Mouse (Mus musculus) forebrain, embryonic 12.5 days (tissue): ENCODE results near the gene Frrs1. TPM values are rescaled to one million over a fixed set of nuclear protein-coding genes. Genes with fewer than 3 reads are reported as not detected.

Experiments
- ATAC-seq: fragments of 200-750 bp; cut with Nextera tagmentation; 2 replicates; pipeline ENCODE4 v1.8.0; 2017; ENCODE audit warnings: moderate TSS enrichment; ENCODE audit not compliant: low FRiP score
- H3K27ac ChIP-seq: fragments of 300-500 bp; sonication (generic); 2 replicates; pipeline ENCODE4 v1.5.1; 2016; ENCODE audit warnings: mild to moderate bottlenecking
- H3K27me3 ChIP-seq: fragments of 300-500 bp; sonication (generic); 2 replicates; pipeline ENCODE4 v1.6.1; 2016; ENCODE audit warnings: mild to moderate bottlenecking
- H3K36me3 ChIP-seq: fragments of 300-500 bp; sonication (generic); replicated peaks from 2 replicates; pipeline ENCODE4 v1.6.1; 2016; ENCODE audit warnings: mild to moderate bottlenecking
- H3K4me1 ChIP-seq: fragments of 300-500 bp; sonication (generic); 2 replicates; pipeline ENCODE4 v1.6.1; 2016
- H3K4me2 ChIP-seq: fragments of 300-500 bp; sonication (generic); 2 replicates; pipeline ENCODE4 v1.6.1; 2016; ENCODE audit warnings: mild to moderate bottlenecking, moderate library complexity
- H3K4me3 ChIP-seq: fragments of 300-500 bp; sonication (generic); replicated peaks from 2 replicates; pipeline ENCODE4 v1.5.1; 2016; ENCODE audit warnings: mild to moderate bottlenecking
- H3K9ac ChIP-seq: fragments of 300-500 bp; sonication (generic); 2 replicates; pipeline ENCODE4 v1.6.1; 2016; ENCODE audit warnings: mild to moderate bottlenecking
- H3K9me3 ChIP-seq: fragments of 300-500 bp; sonication (generic); 2 replicates; pipeline ENCODE4 v1.6.1; 2016
- WGBS: fragments of 180-500 bp; shearing (Covaris S2); methylation state at CpG from one replicate; pipeline ENCODE4 v1.1.7; 2016; 5-methylcytosine and 5-hydroxymethylcytosine counted together
- polyA plus RNA-seq: library from polyadenylated mRNA; unstranded; fragments of >200 nt; fragmentation: Nextera tagmentation; extraction: Ambion mirVana; gene quantifications from 2 replicates; pipeline ENCODE4 v1.2.1, GENCODE M21; 2016

Frrs1 gene
- polyA plus RNA-seq, 1 experiment from 2014 or later, result 6.5 TPM

DNA sequence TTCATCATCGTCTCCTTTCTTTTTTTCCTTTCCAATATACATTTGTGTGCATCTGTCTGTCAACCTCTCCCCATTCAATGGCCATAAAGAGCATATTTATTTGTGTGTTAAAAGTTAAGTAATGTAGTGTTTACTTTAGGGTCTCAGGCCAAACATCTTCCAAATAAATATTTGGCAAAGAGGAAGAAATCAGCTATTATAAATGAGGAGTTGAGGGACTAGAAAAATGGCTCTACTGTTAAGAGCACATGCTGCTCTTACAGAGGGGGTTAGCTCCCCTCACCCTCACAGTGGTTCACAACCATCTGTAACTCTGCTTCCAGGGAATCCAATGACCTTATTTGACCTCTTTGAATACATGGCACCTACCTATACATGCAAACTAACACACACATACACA lies 73.9 kb downstream of the Frrs1 start:
- H3K9me3 ChIP-seq, result no peaks in the 10 kb centered on the region
- ATAC-seq, result no peak
- H3K9ac ChIP-seq, result no peak overlapping the region
- H3K4me2 ChIP-seq, result no peak overlapping the region
- no peaks in the 10 kb centered on the region for H3K4me1 ChIP-seq
- H3K4me3 ChIP-seq, result no peak overlapping the region
- WGBS, result 84% methylated on average over 1 of the region's 1 CpGs
- H3K27ac ChIP-seq, result no peak overlapping the region
- no peaks in the 10 kb centered on the region for H3K27me3 ChIP-seq
- no peaks in the 10 kb centered on the region for H3K36me3 ChIP-seq

DNA sequence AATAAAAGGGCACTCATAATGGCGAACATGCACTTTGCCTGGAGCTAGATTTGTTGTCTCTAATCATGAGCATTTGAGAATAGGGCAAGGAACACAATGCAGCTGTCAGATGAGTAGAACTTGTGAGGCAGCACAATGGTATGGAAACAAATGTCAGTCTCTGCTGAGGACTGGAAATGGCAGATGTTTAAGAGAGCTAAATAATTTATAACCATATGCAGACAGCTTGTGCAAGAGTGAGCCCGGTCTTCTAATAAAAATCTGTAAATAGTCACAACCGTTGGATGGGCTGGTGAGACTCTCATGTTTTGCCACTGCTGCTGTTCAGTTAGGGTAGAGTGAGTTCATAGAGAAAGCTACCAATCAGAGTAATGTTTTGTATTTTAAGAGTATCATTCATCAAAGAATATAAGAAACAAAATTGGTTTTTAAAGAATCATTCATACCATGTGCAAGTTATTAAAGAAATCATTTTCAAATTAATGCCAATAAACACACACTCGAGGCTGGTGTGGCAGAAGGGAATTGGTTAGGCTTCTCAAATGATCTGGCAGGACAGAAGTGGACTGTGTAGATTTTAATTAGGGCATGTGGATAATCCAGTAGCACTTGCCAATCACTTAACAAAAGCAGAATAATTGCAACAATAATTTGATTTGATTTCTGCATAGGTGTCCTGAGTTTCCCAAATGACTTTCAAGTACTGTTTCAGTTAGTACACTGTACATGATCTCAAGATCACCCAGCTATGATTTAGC lies 77.8 kb downstream of the Frrs1 start:
- H3K27me3 ChIP-seq, result no peaks in the 10 kb centered on the region
- no peaks in the 10 kb centered on the region for H3K9me3 ChIP-seq
- H3K4me2 ChIP-seq, result no peak overlapping the region
- H3K36me3 ChIP-seq, result no peaks in the 10 kb centered on the region
- H3K27ac ChIP-seq, result no peak overlapping the region
- no peak overlapping the region for H3K4me3 ChIP-seq
- 60% methylated on average over 4 of the region's 4 CpGs for WGBS
- H3K9ac ChIP-seq, result no peak overlapping the region
- no peak for ATAC-seq
- no peaks in the 10 kb centered on the region for H3K4me1 ChIP-seq

- Histone ChIP-seq H3K36me3 (no peaks in the 10 kb centered on the region), H3K9me3 (no peaks in the 10 kb centered on the region), H3K27ac (no peak overlapping the region), H3K9ac (no peak overlapping the region), H3K4me1 (0 out of 2 replicates have a peak, but pooled peaks cover 3% of the 10 kb centered on the region), H3K4me2 (no peak overlapping the region), H3K4me3 (no peak overlapping the region), H3K27me3 (no peaks in the 10 kb centered on the region)
- 78% methylated on average over 10 of the region's 10 CpGs for WGBS
- ATAC-seq, result no peak
These were observed 81.7 kb downstream of the Frrs1 start for GRCm38 (mm10) chr3:116940804-116941558.

- H3K27me3 ChIP-seq, result no peaks in the 10 kb centered on the region
- H3K9me3 ChIP-seq, result no peaks in the 10 kb centered on the region
- H3K36me3 ChIP-seq, result no peaks in the 10 kb centered on the region
- H3K4me3 ChIP-seq, result no peak overlapping the region
- 0 out of 2 replicates have a peak, but pooled peaks cover 3% of the 10 kb centered on the region for H3K4me1 ChIP-seq
- no peak overlapping the region for H3K4me2 ChIP-seq
- H3K27ac ChIP-seq, result no peak overlapping the region
- WGBS, result 87% methylated on average over 1 of the region's 1 CpGs
- no peak overlapping the region for H3K9ac ChIP-seq
- no peak for ATAC-seq
These were observed 82.4 kb downstream of the Frrs1 start for GRCm38 (mm10) chr3:116941559-116942117.

GRCm38 (mm10) chr3:116942751-116943150 lies 83.5 kb downstream of the Frrs1 start:
- Histone ChIP-seq H3K27ac (no peak overlapping the region), H3K27me3 (no peaks in the 10 kb centered on the region), H3K9ac (no peak overlapping the region), H3K9me3 (no peaks in the 10 kb centered on the region), H3K4me3 (no peak overlapping the region), H3K4me1 (0 out of 2 replicates have a peak, but pooled peaks cover 3% of the 10 kb centered on the region), H3K36me3 (no peaks in the 10 kb centered on the region), H3K4me2 (no peak overlapping the region)
- 81% methylated on average over 6 of the region's 6 CpGs for WGBS
- no peak for ATAC-seq

GRCm38 (mm10) chr3:116943422-116943821 lies 84.2 kb downstream of the Frrs1 start:
- WGBS, result 91% methylated on average over 4 of the region's 4 CpGs
- H3K27me3 ChIP-seq, result no peaks in the 10 kb centered on the region
- no peaks in the 10 kb centered on the region for H3K9me3 ChIP-seq
- H3K4me2 ChIP-seq, result no peak overlapping the region
- ATAC-seq, result no peak
- no peak overlapping the region for H3K4me3 ChIP-seq
- no peak overlapping the region for H3K9ac ChIP-seq
- no peak overlapping the region for H3K27ac ChIP-seq
- H3K36me3 ChIP-seq, result no peaks in the 10 kb centered on the region
- 0 out of 2 replicates have a peak, but pooled peaks cover 3% of the 10 kb centered on the region for H3K4me1 ChIP-seq

GRCm38 (mm10) chr3:116946476-116946875 lies 87.2 kb downstream of the Frrs1 start:
- WGBS, result 90% methylated on average over 4 of the region's 4 CpGs

GRCm38 (mm10) chr3:116950665-116951115 lies 91.4 kb downstream of the Frrs1 start:
- H3K27me3 ChIP-seq, result no peaks in the 10 kb centered on the region
- H3K9ac ChIP-seq, result no peak overlapping the region
- no peaks in the 10 kb centered on the region for H3K36me3 ChIP-seq
- no peak overlapping the region for H3K4me2 ChIP-seq
- ATAC-seq, result no peak
- H3K4me3 ChIP-seq, result no peak overlapping the region
- H3K4me1 ChIP-seq, result no peaks in the 10 kb centered on the region
- 88% methylated on average over 6 of the region's 6 CpGs for WGBS
- no peak overlapping the region for H3K27ac ChIP-seq
- H3K9me3 ChIP-seq, result no peaks in the 10 kb centered on the region

More at GRCm38 (mm10) chr3:116946476-116946875, 87.2 kb downstream of the Frrs1 start:
- ATAC-seq, result no peak
- no peaks in the 10 kb centered on the region for H3K36me3 ChIP-seq
- no peak overlapping the region for H3K4me3 ChIP-seq
- H3K27me3 ChIP-seq, result no peaks in the 10 kb centered on the region
- H3K9me3 ChIP-seq, result no peaks in the 10 kb centered on the region
- no peak overlapping the region for H3K27ac ChIP-seq
- H3K4me1 ChIP-seq, result 0 out of 2 replicates have a peak, but pooled peaks cover 3% of the 10 kb centered on the region
- no peak overlapping the region for H3K4me2 ChIP-seq
- H3K9ac ChIP-seq, result no peak overlapping the region

DNA sequence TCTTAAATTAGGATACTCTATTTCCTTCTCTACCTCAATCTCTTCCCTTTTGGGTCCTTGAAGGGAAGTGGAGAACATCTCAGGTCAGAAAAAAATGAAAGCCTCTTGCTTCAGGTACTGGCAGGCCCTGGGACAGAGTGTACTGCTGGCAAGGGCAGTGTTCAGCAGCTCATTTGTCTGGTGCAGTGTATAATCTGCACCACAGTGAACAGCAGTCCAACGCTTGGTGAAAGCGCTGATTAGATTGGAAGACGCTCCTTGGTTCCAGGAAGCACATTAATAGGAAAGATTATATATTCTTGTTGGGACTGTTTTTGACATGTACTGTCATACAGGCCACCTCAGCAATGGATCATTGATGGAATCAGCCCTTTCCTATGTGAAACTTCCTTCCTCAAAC lies 92.2 kb downstream of the Frrs1 start:
- Histone ChIP-seq H3K9ac (no peak overlapping the region), H3K27ac (no peak overlapping the region), H3K4me1 (no peaks in the 10 kb centered on the region), H3K36me3 (no peaks in the 10 kb centered on the region), H3K9me3 (no peaks in the 10 kb centered on the region), H3K27me3 (no peaks in the 10 kb centered on the region), H3K4me2 (no peak overlapping the region), H3K4me3 (no peak overlapping the region)
- 94% methylated on average over 3 of the region's 3 CpGs for WGBS
- no peak for ATAC-seq

DNA sequence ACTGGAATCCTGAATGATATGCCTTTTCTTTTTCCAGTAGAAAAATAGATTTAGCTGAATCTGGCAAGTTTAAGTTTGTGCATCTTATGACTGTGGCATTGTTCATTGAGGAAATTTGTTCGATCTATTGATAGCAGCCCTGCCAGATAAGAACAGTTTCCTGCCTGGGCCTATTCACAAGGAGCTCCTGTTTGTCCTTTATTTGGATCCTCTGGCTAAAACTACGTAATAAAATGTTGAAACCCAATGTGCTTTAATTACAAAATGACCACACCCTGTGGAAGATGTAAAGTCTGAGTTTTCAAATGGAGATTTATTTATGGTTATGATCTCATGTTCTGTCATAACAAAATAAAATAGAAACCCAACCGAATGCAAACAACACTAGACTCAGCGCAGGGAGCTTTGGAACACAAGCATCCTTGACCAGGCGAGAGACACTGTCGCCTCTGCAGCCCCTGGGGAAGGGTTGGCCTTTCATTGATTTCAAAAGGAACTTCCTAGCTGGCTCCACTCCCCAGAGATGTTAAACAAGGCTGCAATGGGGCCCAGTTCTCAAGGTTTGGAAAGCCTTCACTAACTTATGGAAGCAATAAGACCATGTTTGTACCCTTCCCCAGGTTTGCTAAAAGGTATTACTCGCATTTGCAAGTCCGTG lies 93.1 kb downstream of the Frrs1 start:
- H3K4me1 ChIP-seq, result no peaks in the 10 kb centered on the region
- no peaks in the 10 kb centered on the region for H3K27me3 ChIP-seq
- no peak overlapping the region for H3K27ac ChIP-seq
- H3K4me2 ChIP-seq, result no peak overlapping the region
- no peak overlapping the region for H3K4me3 ChIP-seq
- no peaks in the 10 kb centered on the region for H3K36me3 ChIP-seq
- WGBS, result 90% methylated on average over 8 of the region's 8 CpGs
- ATAC-seq, result no peak
- H3K9ac ChIP-seq, result no peak overlapping the region
- no peaks in the 10 kb centered on the region for H3K9me3 ChIP-seq

GRCm38 (mm10) chr3:116953366-116953765 lies 94.1 kb downstream of the Frrs1 start:
- Histone ChIP-seq H3K4me3 (no peak overlapping the region), H3K36me3 (no peaks in the 10 kb centered on the region), H3K9ac (no peak overlapping the region), H3K4me1 (no peaks in the 10 kb centered on the region), H3K27ac (no peak overlapping the region), H3K9me3 (no peaks in the 10 kb centered on the region), H3K27me3 (no peaks in the 10 kb centered on the region), H3K4me2 (no peak overlapping the region)
- WGBS, result 85% methylated on average over 6 of the region's 6 CpGs
- no peak for ATAC-seq

- Histone ChIP-seq H3K36me3 (no peaks in the 10 kb centered on the region), H3K27me3 (no peaks in the 10 kb centered on the region), H3K27ac (no peak overlapping the region), H3K4me3 (no peak overlapping the region), H3K9ac (no peak overlapping the region), H3K4me2 (no peak overlapping the region), H3K4me1 (no peaks in the 10 kb centered on the region), H3K9me3 (no peaks in the 10 kb centered on the region)
- 65% methylated on average over 6 of the region's 6 CpGs for WGBS
- ATAC-seq, result no peak
These were observed 95.8 kb downstream of the Frrs1 start for GRCm38 (mm10) chr3:116955061-116955460.
